Mouse (Mus musculus) gastrocnemius, postnatal 10 days (tissue): Measurements from ENCODE around the gene Rad51c. TPM values are rescaled to one million over a fixed set of nuclear protein-coding genes. Genes with fewer than 3 reads are reported as not detected.
"Not testable (repeated sequence)": the region's sequence is repeated elsewhere in the genome, so short reads cannot be mapped to it uniquely, and the experiment has no call there.

Experiments used
- DNase-seq: peaks from one replicate; pipeline ENCODE4 v3.0.0; 2021; ENCODE audit warnings: mixed read lengths
- total RNA-seq, 2 experiments: library from RNA; stranded (reverse); gene quantifications; 2 replicates each; pipeline ENCODE4 v1.2.3; 2021

The Rad51c gene
- total RNA-seq, 2 experiments from 2014 or later, result 1.5 to 1.7 TPM

- no peak for DNase-seq
These were observed 27.7 kb upstream of the Rad51c start for GRCm38 (mm10) chr11:87432447-87432846.

- not testable (repeated sequence) for DNase-seq
These were observed 27.1 kb upstream of the Rad51c start for GRCm38 (mm10) chr11:87431813-87432212.

DNA sequence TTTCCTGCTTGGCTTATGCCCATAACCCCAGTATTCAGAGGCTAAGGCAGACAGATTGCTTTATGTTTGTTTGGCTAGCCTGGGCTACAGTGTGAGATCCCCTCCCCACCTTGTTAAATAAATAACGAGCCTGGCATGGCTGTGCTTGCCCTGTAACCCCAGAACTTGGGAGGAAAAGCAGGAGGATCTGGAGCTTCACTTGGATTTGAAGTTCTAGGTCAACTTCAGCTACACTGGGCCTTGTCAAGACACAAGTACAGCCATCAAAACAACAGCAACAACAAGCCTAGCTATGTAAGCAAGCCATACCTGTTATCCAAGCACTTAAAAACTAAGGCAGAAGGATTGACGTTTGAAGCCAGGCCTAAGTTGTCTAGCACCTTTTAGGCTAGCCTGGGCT, 25.6 kb upstream of the Rad51c start:
- no peak for DNase-seq

GRCm38 (mm10) chr11:87429363-87429762, 24.6 kb upstream of the Rad51c start:
- DNase-seq, result no peak

DNA sequence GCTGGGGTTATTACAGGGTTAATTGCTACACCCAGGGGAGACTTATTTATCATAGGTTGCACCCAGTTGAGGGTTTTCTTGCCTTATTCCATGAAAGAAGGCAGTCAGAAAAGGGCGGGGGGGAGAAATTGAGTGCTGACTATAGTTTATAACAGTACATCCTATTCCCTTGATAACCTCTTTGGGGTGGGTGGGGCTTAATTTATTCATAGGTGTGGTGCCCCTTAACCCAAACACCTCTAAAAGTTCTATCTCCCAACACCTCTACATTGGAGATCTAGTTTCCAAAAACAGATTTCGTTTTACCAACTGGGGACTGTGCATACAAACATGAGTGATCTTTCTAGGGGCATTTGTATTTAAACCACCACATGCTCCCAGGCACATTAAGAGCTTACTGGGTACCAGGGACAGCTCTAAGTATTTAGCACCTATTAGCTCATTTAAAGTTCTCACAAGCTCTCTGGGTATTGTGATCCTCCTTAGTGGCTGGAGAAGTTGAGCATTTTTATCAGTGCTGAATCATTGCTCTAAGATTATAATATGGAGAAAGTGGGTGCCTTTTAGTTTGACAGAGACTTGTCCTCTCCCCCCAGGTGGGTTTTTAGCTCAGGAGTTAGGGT, 23.4 kb upstream of the Rad51c start:
- DNase-seq, result no peak

DNA sequence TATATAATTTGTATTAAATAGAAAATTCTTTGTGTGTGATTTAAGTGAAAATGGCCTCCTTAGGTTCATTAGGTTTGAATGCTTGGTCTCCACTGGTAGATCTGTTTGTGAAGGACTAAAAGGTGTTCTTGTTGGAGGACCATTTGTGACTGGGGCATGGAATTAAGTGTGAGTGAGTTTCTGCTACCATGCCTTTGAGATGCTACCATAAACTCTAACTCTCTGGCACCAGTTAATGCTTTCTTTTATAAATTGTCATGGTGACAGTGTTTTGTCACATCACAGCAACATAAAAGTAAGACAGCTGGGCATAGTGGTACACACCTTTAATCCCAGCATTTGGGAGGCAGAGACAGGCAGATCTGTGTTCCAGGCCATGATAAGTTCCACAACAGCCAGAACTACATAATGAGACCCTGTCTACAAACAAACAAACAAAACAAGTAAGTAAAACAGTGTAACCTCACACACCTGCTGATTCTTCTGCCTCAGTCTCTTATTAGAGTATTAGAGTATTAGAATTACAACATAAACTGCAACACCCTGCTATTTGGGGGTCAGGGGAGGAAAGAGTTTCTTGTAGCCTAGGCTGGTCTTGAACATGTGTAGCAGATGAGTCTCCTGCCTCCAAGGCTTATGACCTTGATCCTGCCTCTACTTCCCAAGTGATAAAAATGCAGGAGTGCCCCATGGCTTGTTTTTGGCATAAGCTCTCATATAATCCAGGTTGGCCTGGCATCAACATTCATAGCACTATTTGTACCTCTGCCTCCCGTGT, 22.7 kb upstream of the Rad51c start:
- DNase-seq, result no peak

GRCm38 (mm10) chr11:87426450-87427250, 21.9 kb upstream of the Rad51c start:
- DNase-seq, result peak; percentile 74

- no peak for DNase-seq
These were observed 21.3 kb upstream of the Rad51c start for GRCm38 (mm10) chr11:87426121-87426449.

DNA sequence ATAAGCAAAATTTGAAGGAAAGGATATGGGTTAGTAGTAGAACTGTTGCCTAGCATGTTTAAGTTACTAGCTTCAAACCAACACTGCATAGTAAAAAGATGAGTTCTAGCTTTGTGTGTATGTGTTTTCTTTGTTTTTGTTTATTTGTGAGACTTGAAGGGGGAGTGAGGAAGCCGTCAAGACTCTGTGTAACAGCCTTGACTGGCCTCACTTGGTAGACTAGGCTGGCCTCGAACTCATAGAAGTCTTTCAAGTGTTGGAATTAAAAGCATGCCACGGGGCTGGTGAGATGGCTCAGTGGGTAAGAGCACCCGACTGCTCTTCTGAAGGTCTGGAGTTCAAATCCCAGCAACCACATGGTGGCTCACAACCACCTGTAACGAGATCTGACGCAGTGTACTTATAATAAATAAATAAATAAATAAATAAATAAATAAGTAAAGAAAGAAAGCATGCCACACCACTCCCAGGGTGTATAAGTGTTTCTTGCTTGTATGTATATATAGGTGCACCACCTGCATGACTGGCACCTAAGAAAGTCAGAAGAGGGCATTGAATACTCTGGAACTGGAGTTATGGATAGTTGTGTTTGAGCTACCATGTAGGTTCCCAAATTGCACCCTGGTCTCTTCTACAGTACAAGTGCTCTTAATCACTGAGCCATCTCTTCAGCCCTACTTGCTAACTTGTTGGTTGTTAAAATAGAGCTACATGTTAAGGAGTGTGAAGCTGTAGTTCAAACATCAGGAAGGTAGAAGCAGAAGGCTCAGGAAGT, 19.0 kb upstream of the Rad51c start:
- no peak for DNase-seq

DNA sequence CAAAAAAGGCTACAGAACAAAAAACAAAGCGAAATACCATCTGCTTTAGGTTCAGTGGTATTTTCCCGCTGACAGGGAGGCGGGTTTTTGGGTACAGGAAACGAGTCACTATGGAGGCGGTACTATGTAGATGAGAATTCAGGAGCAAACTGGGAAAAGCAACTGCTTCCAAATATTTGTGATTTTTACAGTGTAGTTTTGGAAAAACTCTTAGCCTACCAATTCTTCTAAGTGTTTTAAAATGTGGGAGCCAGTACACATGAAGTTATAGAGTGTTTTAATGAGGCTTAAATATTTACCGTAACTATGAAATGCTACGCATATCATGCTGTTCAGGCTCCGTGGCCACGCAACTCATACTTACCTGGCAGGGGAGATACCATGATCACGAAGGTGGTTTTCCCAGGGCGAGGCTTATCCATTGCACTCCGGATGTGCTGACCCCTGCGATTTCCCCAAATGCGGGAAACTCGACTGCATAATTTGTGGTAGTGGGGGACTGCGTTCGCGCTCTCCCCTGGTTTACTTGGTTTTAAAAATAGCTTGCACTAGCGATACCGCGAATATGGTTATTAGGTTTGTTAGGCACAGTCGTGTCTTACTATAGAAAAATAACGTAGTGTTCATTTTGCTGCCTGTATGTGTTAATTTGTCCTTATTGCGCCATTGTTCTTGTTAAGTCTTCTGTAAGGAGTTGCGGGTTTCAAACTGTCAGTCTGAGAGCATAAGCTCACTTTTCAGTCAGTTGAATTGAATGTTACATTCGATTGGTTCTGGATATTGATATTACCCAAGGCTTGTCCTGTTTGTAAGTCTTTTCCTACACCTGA, 18.0 kb upstream of the Rad51c start:
- DNase-seq, result peak; percentile 67

DNA sequence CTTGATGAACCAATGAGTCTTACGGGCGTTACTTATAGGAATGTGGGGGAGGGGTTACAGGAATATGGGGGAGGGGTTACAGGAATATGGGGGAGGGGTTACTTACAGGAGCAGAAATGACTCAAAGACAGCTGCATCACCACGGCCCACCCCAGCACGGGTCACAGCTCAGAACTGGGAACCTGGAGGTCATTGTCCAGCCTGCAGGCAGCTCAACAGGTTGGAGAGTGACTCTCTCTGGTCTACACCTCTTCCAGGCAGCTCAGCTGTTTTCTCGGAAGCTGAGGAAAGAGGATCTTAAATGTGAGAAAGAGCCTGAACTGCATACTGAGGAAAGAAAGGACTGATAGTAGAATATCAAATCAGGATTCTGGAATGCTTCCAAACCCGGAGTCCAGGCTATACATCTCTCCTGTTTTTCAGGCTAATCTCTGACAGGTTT, 17.0 kb upstream of the Rad51c start:
- DNase-seq, result no peak

DNA sequence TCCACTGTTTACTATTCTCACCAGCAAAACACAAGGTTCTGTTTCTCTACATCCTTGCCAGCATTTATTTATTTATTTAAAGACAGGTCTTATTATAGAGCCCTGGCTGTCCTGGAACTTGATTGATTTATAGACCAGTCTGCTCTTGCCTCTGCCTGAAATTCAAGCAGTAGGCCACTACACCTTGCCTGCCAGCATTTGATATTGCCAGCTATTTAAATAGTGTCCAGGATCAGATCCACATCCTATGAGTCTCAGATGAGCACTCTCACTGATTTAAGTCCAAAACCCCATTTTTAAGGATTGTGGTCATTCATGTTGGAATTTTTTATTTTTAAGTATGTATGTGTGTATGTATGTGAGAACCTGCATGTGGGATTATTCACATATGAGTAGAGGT, 16.1 kb upstream of the Rad51c start:
- no peak for DNase-seq

DNA sequence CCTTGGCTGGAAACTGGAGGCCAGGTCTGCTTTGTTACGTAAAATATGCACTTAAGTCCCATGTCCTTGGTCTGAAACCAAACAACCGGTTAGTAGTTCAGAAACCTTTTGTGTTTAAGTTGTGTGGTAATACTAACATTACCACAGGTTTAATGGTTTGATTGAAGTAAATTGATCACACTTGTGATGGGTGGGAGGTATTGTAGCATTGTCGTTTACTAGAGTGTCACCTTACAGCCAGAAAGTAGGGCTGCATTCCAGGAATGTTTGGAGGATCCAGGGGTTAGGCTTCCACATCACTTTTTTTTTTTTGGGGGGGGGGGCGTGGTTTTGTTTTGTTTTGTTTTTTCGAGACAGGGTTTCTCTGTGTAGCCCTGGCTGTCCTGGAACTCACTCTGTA, 11.4 kb upstream of the Rad51c start:
- no peak for DNase-seq

DNA sequence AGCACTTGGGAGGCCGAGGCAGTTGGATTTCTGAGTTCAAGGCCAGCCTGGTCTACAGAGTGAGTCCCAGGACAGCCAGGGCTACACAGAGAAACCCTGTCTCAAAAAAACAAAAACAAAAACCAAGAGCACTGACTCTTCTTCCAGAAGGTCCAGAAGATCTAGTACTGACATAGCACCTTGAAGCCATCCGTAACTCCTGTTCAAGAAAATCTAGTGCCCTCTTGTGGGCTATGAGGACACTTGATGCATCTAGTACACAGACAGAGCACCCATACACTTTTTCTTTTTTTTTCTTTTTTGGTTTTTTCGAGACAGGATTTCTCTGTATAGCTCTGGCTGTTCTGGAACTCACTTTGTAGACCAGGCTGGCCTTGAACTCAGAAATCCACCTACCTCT, 8.7 kb upstream of the Rad51c start:
- DNase-seq, result not testable (repeated sequence)

DNA sequence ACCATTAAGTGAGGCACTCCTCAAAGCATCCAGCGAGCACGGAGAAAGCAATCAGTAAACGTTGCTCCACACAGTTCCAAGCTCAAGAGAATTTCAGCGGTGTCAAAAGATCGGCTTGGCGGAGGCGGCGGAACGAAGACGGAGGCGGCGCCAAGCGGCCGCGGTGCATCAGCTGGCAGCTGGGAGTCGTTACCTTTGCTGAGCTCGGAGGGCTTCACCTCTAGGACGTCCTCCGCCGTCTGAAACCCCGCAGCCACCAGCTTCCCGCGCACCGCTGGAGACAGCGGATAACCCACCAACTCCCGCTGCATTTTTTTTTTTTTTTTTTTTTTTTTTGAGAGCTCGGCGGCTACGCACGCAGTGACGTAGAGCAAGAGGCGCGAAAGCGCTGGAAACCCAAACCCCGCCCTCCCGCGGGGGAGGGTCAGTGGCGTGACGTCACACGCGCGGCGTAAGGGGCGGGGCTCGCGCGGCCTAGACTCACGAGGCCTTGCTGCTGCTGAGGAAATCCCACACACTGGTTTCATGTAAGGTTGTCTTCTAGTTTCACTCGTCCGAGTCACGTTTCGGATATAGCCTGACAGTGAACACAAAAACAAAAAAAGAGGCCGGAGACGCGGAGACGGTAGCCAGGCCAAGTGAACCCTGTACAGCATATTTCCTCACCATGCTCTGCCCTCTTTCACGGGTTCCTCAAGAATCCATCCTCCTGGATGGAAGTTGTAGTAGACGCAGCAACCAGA, 472 bp downstream of the Rad51c start:
- DNase-seq, result peak; percentile 95

- DNase-seq, result no peak
These were observed 6.4 kb downstream of the Rad51c start for GRCm38 (mm10) chr11:87398402-87398801.

DNA sequence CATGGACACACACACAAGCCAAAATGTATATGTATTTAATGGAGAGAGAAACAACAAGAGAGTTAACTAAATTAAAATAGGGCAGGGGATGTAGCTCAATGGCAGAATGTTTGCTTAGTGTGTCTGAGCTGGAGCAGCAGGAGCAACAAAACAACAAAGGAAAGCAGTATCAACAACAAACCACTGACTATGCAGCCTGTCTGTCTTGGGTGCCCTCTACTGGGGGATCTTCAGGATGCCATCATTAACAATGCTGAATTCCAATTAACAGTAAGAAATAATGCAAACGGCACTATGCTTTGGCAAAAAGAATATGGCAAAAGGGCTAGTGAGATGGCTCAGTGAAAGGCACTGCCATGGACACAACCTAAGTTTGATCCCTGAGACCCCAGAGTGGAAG, 10.9 kb downstream of the Rad51c start:
- no peak for DNase-seq

DNA sequence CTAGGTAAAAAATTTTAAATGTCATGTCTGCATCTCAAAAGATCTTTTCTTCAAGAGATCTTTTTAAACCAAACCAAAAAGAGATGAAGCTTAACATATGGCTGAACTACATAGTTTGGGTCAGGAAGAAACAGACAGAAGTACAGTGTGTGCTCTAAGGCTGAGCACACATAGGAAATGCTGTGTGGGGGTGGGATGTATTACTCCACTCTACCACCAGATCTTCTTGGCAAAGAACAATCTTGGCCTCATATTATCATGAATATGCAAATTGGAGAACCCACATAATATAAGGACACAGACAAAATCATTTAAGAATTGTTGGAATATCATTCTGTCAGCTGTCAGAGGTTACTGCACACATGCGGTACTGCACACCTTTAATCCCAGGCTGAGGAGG, 19.1 kb downstream of the Rad51c start:
- DNase-seq, result no peak

DNA sequence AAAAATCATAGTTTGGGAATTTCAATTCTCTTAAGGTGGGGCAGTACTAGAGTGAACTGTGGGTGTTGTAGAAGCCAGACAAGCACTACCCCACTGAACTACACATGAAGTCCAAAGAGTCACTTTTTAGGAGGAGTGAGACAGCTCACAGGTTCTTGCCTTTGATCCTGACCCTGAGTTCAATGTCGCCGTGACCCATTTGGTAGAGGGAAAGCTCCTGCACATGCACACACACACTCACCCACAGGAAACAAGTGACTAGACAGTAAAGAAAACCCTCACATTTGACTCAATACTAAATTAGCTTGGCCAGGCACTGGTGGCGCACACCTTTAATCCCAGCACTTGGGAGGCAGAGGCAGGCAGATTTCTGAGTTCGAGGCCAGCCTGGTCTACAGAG, 20.2 kb downstream of the Rad51c start:
- DNase-seq, result no peak

DNA sequence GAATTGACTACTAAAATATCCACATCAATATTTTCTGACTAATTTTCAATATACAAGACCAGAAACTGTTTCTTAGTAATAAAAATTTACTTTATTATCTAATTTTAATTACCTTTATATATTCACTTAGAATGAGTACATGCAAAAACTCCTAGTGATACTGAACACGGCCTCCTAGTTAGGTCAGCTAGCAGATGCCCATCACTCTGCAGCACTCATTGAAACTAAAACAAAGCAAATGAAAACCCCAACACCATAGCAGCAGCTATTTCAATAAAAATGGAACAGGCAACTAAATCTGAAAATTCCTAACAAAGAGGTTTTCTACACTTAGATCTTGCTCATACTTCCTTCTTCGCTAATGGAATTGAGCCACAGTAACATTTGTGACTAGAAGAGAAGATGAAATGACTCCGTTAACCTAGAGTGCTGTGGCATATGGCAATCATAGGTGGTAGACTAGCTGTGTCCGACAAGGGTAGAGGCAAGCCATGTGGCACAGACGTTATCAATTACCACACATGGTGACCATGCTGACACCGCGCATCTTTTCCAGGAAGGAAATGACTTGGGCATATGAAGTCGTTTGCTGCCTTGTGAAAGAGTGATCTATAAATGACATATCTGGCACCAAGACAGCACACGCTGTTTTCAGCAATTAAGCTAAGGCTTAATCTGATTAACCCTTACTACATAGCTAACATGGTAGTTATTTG, 36.7 kb downstream of the Rad51c start:
- no peak for DNase-seq
